Mouse (Mus musculus): ENCODE measurements around the gene Olfr314.

DNA sequence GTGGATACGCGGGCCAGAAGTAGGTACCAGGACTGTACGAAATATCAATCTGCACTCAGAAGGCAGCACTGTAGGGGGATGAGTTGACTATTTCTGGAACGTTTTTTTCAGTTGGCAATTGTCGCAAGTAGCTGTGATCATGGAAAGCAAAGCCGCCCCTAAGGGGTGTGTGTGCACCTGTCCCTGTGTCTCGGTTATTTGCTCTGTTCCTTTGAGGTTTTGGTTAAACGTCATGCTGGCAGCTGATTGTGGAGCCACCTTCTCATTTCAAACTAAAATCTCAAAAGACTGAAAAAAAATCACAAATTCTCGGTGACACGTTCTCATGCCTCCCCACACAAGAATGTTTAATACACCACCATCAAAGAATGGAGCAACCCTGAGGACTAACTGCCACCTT lies 4.9 kb downstream of the Olfr314 start:
- TF ChIP-seq POLR2A (IDR thresholded peaks at IDR 0.05; ENCODE audit: borderline replicate concordance, extremely low read depth, low read depth, low read length), result no peak
- no peak for TF ChIP-seq CTCF (IDR thresholded peaks at IDR 0.05; ENCODE audit: insufficient read depth, low read length)
